8 mouse cellular contexts compared by ENCODE assay signal in the genomic region with DNA sequence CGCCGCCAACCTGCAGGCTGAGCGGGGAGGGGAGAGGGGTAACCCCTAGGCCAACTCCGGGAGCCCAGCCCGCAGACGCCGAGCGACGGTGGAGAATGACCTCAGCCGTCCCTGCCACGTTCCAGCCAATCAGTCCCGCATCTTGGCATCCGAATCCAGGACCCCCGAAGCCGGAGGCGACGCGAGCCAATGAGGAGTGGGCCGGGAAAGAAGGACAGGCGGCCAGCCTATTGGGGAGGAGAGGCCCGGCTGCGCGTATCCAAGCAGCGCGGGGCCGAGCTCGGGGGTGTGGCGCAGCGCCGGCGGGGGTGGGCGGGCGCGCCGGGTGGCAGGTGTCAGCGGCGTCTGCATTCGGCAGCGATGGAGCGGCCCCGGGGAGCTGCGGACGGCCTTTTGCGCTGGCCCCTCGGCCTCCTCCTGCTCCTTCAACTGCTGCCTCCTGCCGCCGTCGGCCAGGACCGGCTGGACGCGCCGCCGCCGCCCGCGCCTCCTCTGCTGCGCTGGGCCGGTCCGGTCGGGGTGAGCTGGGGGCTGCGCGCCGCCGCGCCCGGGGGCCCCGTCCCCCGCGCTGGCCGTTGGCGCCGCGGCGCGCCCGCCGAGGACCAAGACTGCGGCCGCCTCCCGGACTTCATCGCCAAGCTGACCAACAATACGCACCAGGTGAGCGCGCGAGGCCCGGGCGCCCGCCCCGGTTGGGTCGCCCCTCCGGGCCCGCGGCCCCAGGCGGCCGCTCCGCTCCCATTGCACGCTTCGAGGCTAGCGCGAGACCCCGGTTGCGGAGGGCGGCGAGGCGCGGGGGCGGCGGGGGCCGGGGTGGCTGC. TPM values are rescaled to one million over a fixed set of nuclear protein-coding genes. Genes with fewer than 3 reads are reported as not detected.
DNase-seq lines count a peak whose midpoint lies in the region; ATAC-seq lines count a peak whose summit lies in the region.

Gene Sort1, plus strand, starts transcription at position 302 of the 821 bp plus-strand sequence.

- peak; percentile 25 for ATAC-seq in inflammation-experienced regulatory T-cells, adult 6 months
- ATAC-seq in megakaryocyte-erythroid progenitor cell, adult 5-6 weeks (replicated peaks; ENCODE audit: low FRiP score, low TSS enrichment, poor library complexity, severe bottlenecking), result peak; percentile 88

- intact Hi-C loops in left cerebral cortex, postnatal 14 days (cut with DNase I), result loop anchor here (2.0 to 5.0 kb wide), 2 partner anchors 38 to 105 kb away; no protein-coding TSS in a partner anchor

- peak; percentile 79 for DNase-seq in adrenal gland, adult 18-20 months (ENCODE audit: low spot score in 2 of 2)
- peak; percentile 97 for DNase-seq in embryo, embryonic 10.5 days (ENCODE audit: low spot score)
- DNase-seq in gastrocnemius, postnatal 25 days, result peak; percentile 87
- peak; percentile 88 to 92 for DNase-seq in left cerebral cortex, postnatal 14 days (ENCODE audit: low spot score in 2 of 2)
- DNase-seq in right cerebral cortex, postnatal 36 days (ENCODE audit: low spot score in 2 of 2), result peak; percentile 88 to 91
- DNase-seq in yolk sac, embryonic 10.5 days (ENCODE audit: low spot score), result peak; percentile 92

RNA-seq across cellular contexts. Expression of gene Sort1, which starts in this region (rescaled TPM):
- total RNA-seq in adrenal gland, adult 18-20 months (2021), result 10 to 100 TPM; 41.3 to 72.6 TPM
- 10 to 100 TPM; 34.0 to 48.3 TPM for total RNA-seq in gastrocnemius, postnatal 25 days (2021)
- not detected for polyA plus RNA-seq in inflammation-experienced regulatory T-cells, adult 6 months (2017; shearing (Covaris generic))
- 100 to 1,000 TPM; 245 to 264 TPM for total RNA-seq in left cerebral cortex, postnatal 14 days (2021)
- total RNA-seq in megakaryocyte-erythroid progenitor cell, adult 5-6 weeks (2014; fragmentation: Nextera tagmentation), result 4.5 and 7.6 TPM in 2 replicates
- total RNA-seq in megakaryocyte-erythroid progenitor cell, adult 5-6 weeks (2017), result 5.8 and 7.7 TPM in 2 replicates

Comparison
In these comparisons a context has a peak if more than half of its experiments do, and no peak if none do; other contexts are left out.
1. Peak in every context shown above with its lines: DNase-seq and ATAC-seq.
2. RNA of gene Sort1 (total RNA-seq): 245 to 264 TPM in left cerebral cortex, postnatal 14 days, 41.3 to 72.6 TPM in adrenal gland, adult 18-20 months and 34.0 to 48.3 TPM in gastrocnemius, postnatal 25 days; 4.5 to 7.7 TPM in megakaryocyte-erythroid progenitor cell, adult 5-6 weeks; every median in the first group is over 4 times any median in the second.
3. Peak in ATAC-seq in inflammation-experienced regulatory T-cells, adult 6 months; RNA of the gene not detected or under 1 TPM.